Mouse (Mus musculus): Measurements from ENCODE around the gene Prr29. TPM values are rescaled to one million over a fixed set of nuclear protein-coding genes. Genes with fewer than 3 reads are reported as not detected.
A peak's percentile ranks its signal among the peaks of the same experiment; 100 is the strongest.

The Prr29 gene
- polyA plus RNA-seq, 1 experiment from 2014 or later: 0.38 TPM

DNA sequence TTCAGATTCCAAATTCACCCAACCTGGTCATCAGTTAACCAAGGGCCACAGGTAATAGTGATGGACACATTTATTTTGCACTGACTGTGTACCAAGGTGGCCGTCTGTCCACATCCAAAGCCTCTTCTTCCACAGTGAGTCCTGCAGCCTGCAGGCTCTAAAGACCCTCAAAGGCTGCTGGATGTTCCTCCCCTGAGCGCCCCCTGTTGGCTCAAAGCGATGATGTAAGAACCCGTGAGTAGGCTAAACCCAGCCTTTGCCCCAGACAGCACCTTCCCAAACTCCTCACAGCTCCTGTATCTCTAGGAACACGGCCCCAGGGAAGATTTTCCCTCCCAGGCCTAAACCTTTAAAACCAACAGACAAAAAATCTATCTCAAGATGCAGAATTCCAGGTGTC lies 5.9 kb upstream of the Prr29 start:
- Histone ChIP-seq H3K27me3 (no peaks in the 10 kb centered on the region), H3K4me3 (no peak overlapping the region), H3K9me3 (no peaks in the 10 kb centered on the region), H3K4me1 (no peaks in the 10 kb centered on the region), H3K9ac (no peak overlapping the region), H3K4me2 (no peak overlapping the region), H3K27ac (no peak overlapping the region), H3K36me3 (no peaks in the 10 kb centered on the region)
- 28% methylated on average over 5 of the region's 5 CpGs for WGBS
- ATAC-seq (ENCODE audit: insufficient number of reproducible peaks, low FRiP score, low TSS enrichment, low read depth): no peak

- H3K4me2 ChIP-seq: 0 out of 2 replicates have a peak overlapping the region, but pooled peaks have one; percentile 0
- H3K4me3 ChIP-seq: no peak overlapping the region
- no peaks in the 10 kb centered on the region for H3K9me3 ChIP-seq
- ATAC-seq (ENCODE audit: insufficient number of reproducible peaks, low FRiP score, low TSS enrichment, low read depth): 0 out of 2 replicates have a peak, but pooled peaks have one; percentile 8
- no peak overlapping the region for H3K9ac ChIP-seq
- no peaks in the 10 kb centered on the region for H3K36me3 ChIP-seq
- H3K27me3 ChIP-seq: no peaks in the 10 kb centered on the region
- no peak overlapping the region for H3K27ac ChIP-seq
- H3K4me1 ChIP-seq: peaks cover 14% of the 10 kb centered on the region; the same call in 1 of the 2 replicates
- WGBS: 16% methylated on average over 11 of the region's 11 CpGs
These were observed 560 bp upstream of the Prr29 start for GRCm38 (mm10) chr11:106364712-106365111.

- Histone ChIP-seq H3K27ac (no peak overlapping the region), H3K9ac (no peak overlapping the region), H3K27me3 (no peaks in the 10 kb centered on the region), H3K4me2 (no peak overlapping the region), H3K9me3 (no peaks in the 10 kb centered on the region), H3K4me3 (no peak overlapping the region), H3K4me1 (peaks cover 14% of the 10 kb centered on the region; the same call in 1 of the 2 replicates), H3K36me3 (no peaks in the 10 kb centered on the region)
- WGBS: 6% methylated on average over 3 of the region's 3 CpGs
- no peak for ATAC-seq (ENCODE audit: insufficient number of reproducible peaks, low FRiP score, low TSS enrichment, low read depth)
These were observed 1.0 kb downstream of the Prr29 start for GRCm38 (mm10) chr11:106366316-106366715.

- H3K27me3 ChIP-seq: no peaks in the 10 kb centered on the region
- no peak for ATAC-seq (ENCODE audit: insufficient number of reproducible peaks, low FRiP score, low TSS enrichment, low read depth)
- H3K4me3 ChIP-seq: no peak overlapping the region
- no peaks in the 10 kb centered on the region for H3K36me3 ChIP-seq
- 43% methylated on average over 11 of the region's 11 CpGs for WGBS
- H3K27ac ChIP-seq: no peak overlapping the region
- no peak overlapping the region for H3K9ac ChIP-seq
- peaks cover 9% of the 10 kb centered on the region for H3K4me1 ChIP-seq
- H3K4me2 ChIP-seq: no peak overlapping the region
- no peaks in the 10 kb centered on the region for H3K9me3 ChIP-seq
These were observed 8.7 kb downstream of the Prr29 start for GRCm38 (mm10) chr11:106373998-106374397.

GRCm38 (mm10) chr11:106374559-106374958 lies 9.3 kb downstream of the Prr29 start:
- Histone ChIP-seq H3K9me3 (no peaks in the 10 kb centered on the region), H3K27ac (no peak overlapping the region), H3K9ac (no peak overlapping the region), H3K4me3 (no peak overlapping the region), H3K4me2 (no peak overlapping the region), H3K4me1 (peaks cover 9% of the 10 kb centered on the region), H3K36me3 (no peaks in the 10 kb centered on the region), H3K27me3 (no peaks in the 10 kb centered on the region)
- whole genome bisulfite sequencing: 39% methylated on average over 9 of the region's 9 CpGs
- ATAC-seq (ENCODE audit: insufficient number of reproducible peaks, low FRiP score, low TSS enrichment, low read depth): no peak

DNA sequence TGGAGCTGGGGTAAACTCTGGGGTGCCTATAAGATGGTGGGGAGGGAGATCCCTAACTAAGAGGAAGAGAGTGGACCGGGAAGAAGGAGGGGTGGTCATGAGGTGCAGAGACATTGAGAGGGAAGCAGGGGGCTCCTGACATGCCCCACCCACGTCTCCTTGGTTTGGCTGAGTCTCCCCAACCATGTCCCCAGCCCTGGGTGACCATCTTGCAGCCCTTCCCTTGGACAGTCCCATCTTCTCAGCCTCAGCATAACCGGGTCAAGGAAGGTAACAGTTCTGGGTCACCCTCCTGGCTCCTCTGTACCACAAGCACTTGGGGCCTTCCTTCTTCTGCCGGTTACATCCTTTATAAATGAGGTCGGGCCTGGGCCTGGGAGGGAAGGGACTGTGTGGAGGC lies 9.7 kb downstream of the Prr29 start:
- H3K4me2 ChIP-seq: no peak overlapping the region
- no peak for ATAC-seq (ENCODE audit: insufficient number of reproducible peaks, low FRiP score, low TSS enrichment, low read depth)
- no peak overlapping the region for H3K9ac ChIP-seq
- H3K4me1 ChIP-seq: peaks cover 9% of the 10 kb centered on the region
- no peaks in the 10 kb centered on the region for H3K36me3 ChIP-seq
- WGBS: 77% methylated on average over 4 of the region's 5 CpGs
- no peak overlapping the region for H3K4me3 ChIP-seq
- H3K27ac ChIP-seq: no peak overlapping the region
- H3K27me3 ChIP-seq: no peaks in the 10 kb centered on the region
- no peaks in the 10 kb centered on the region for H3K9me3 ChIP-seq

GRCm38 (mm10) chr11:106381011-106381410 lies 15.7 kb downstream of the Prr29 start:
- no peaks in the 10 kb centered on the region for H3K27me3 ChIP-seq
- ATAC-seq (ENCODE audit: insufficient number of reproducible peaks, low FRiP score, low TSS enrichment, low read depth): no peak
- no peaks in the 10 kb centered on the region for H3K4me1 ChIP-seq
- H3K9ac ChIP-seq: no peak overlapping the region
- 75% methylated on average over 11 of the region's 11 CpGs for WGBS
- H3K4me2 ChIP-seq: no peak overlapping the region
- H3K4me3 ChIP-seq: peak overlapping the region; percentile 14; the same call in 1 of the 2 replicates
- no peaks in the 10 kb centered on the region for H3K9me3 ChIP-seq
- no peak overlapping the region for H3K27ac ChIP-seq
- H3K36me3 ChIP-seq: no peaks in the 10 kb centered on the region

GRCm38 (mm10) chr11:106381883-106382282 lies 16.6 kb downstream of the Prr29 start:
- ATAC-seq (ENCODE audit: insufficient number of reproducible peaks, low FRiP score, low TSS enrichment, low read depth): no peak
- peak overlapping the region; percentile 14 for H3K4me3 ChIP-seq

DNA sequence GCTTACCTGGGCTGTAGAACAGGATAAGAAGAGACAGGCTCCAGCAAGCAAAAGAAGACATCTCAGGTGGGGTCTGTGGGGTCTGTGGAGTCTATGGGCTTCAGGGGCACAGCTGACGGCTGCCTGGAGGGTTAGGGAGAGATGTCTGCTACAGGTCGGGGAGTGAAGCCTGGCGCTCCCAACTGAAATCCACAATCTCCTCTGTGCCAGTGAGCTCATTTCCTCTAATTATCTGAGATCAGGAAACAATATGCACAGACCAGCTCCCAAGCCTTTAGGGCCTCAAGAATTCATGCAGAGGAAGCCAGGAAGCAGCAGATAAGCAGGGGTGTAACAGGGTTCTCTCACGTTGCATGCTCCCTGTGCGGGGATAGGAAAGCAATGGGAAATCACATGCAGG lies 17.2 kb downstream of the Prr29 start:
- no peaks in the 10 kb centered on the region for H3K36me3 ChIP-seq
- no peaks in the 10 kb centered on the region for H3K9me3 ChIP-seq
- no peak overlapping the region for H3K9ac ChIP-seq
- no peaks in the 10 kb centered on the region for H3K27me3 ChIP-seq
- no peaks in the 10 kb centered on the region for H3K4me1 ChIP-seq
- H3K4me2 ChIP-seq: no peak overlapping the region
- no peak for ATAC-seq (ENCODE audit: insufficient number of reproducible peaks, low FRiP score, low TSS enrichment, low read depth)
- 56% methylated on average over 5 of the region's 5 CpGs for WGBS
- peak overlapping the region; percentile 14 for H3K4me3 ChIP-seq
- peak overlapping the region; percentile 50; the same call in 1 of the 2 replicates for H3K27ac ChIP-seq

More at GRCm38 (mm10) chr11:106381883-106382282, 16.6 kb downstream of the Prr29 start:
- Histone ChIP-seq H3K4me1 (no peaks in the 10 kb centered on the region), H3K9me3 (no peaks in the 10 kb centered on the region), H3K9ac (no peak overlapping the region), H3K4me2 (no peak overlapping the region), H3K27ac (peak overlapping the region; percentile 50; the same call in 1 of the 2 replicates), H3K27me3 (no peaks in the 10 kb centered on the region), H3K36me3 (no peaks in the 10 kb centered on the region)
- WGBS: 87% methylated on average over 7 of the region's 7 CpGs

- Histone ChIP-seq H3K4me2 (no peak overlapping the region), H3K36me3 (no peaks in the 10 kb centered on the region), H3K4me1 (no peaks in the 10 kb centered on the region), H3K9ac (no peak overlapping the region), H3K27me3 (no peaks in the 10 kb centered on the region), H3K4me3 (no peak overlapping the region), H3K27ac (peak overlapping the region; percentile 24; the same call in 1 of the 2 replicates), H3K9me3 (no peaks in the 10 kb centered on the region)
- ATAC-seq (ENCODE audit: insufficient number of reproducible peaks, low FRiP score, low TSS enrichment, low read depth): no peak
- 81% methylated on average over 6 of the region's 6 CpGs for WGBS
These were observed 17.9 kb downstream of the Prr29 start for GRCm38 (mm10) chr11:106383051-106383790.

DNA sequence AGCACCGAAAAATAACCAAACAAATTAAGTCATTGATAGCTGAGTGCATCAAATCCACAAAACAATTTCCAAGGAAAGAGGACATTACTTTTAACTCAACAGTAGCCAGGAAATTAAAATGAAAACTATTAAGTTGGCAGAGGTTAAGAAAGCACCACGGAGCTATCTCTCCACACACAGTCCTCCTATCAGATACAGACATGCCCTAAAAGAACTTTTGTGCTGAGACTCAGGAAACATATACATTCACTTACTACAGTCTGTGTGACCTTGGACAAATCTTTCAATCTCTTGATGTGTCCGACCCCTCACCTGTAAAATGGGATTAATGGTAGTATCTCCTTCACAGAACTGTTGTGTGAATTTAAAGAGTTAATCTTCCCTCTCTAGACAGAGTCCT lies 21.1 kb downstream of the Prr29 start:
- no peak overlapping the region for H3K9ac ChIP-seq
- ATAC-seq (ENCODE audit: insufficient number of reproducible peaks, low FRiP score, low TSS enrichment, low read depth): no peak
- no peak overlapping the region for H3K27ac ChIP-seq
- H3K9me3 ChIP-seq: no peaks in the 10 kb centered on the region
- no peaks in the 10 kb centered on the region for H3K36me3 ChIP-seq
- no peak overlapping the region for H3K4me2 ChIP-seq
- no peaks in the 10 kb centered on the region for H3K27me3 ChIP-seq
- peaks cover 8% of the 10 kb centered on the region for H3K4me1 ChIP-seq
- 93% methylated on average over 3 of the region's 3 CpGs for WGBS
- H3K4me3 ChIP-seq: no peak overlapping the region

DNA sequence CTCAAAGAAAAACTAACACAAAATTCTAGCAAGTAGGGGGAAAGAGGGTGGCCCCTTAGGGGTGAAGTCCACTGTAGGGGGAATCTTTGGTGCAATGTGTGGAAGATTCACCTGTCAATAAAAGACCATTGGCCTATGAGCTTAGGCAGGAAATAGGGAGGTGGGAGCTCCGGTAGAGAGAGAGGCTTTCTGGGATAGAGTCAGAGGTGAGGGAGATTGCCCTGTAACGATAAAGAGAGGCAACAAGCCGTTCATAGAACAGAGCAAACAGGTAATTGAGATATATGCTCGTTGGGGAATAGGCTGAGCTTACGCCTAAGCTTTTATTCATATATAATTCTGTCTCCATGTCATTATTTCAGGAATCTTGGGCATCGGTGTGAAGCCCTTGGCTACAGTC lies 21.7 kb downstream of the Prr29 start:
- no peak overlapping the region for H3K9ac ChIP-seq
- no peaks in the 10 kb centered on the region for H3K27me3 ChIP-seq
- peaks cover 8% of the 10 kb centered on the region for H3K4me1 ChIP-seq
- H3K4me2 ChIP-seq: no peak overlapping the region
- 75% methylated on average over 6 of the region's 6 CpGs for WGBS
- H3K4me3 ChIP-seq: no peak overlapping the region
- ATAC-seq (ENCODE audit: insufficient number of reproducible peaks, low FRiP score, low TSS enrichment, low read depth): no peak
- no peaks in the 10 kb centered on the region for H3K36me3 ChIP-seq
- no peak overlapping the region for H3K27ac ChIP-seq
- no peaks in the 10 kb centered on the region for H3K9me3 ChIP-seq
